In the genomic region with DNA sequence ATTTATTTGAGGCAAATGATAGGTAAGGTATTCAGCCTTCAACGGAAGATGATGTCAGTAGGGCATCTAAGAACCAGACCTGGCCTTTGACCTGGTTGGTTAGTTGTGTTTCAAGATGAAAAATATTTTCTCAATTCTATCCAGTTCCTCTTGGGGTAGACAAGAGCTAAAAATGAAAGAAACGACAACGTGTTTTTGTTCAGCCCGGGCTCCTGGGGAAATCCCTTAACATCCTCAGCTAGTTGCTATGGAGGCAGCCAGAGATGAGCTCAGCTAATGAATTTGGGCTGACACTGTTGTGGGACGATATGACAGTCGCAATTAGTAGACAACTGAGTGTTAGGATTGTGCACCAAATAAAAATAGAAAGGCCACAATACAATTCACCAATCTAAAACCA, we compare ENCODE assay signal across 9 mouse cellular contexts.
DNase-seq lines count a peak whose midpoint lies in the region; ATAC-seq and TF ChIP-seq lines count a peak whose summit lies in the region.
"Had no signal": no experiment of that assay in that cellular context is flagged by ENCODE, and none has a peak within 500 bp of the region (broad histone marks: within the 10 kb centered on the region; RNA-seq: fewer than 3 reads in every experiment).

No protein-coding gene starts in this region.

- H3K9me3 ChIP-seq in embryonic facial prominence, embryonic 13.5 days, result no peaks in the 10 kb centered on the region
- H3K9me3 ChIP-seq in embryonic facial prominence, embryonic 10.5 days, result no peaks in the 10 kb centered on the region
- H3K9me3 ChIP-seq in megakaryocyte, embryonic 14.5 days, result no peaks in the 10 kb centered on the region

- no peak overlapping the region for H3K4me3 ChIP-seq in embryonic facial prominence, embryonic 13.5 days
- no peak overlapping the region for H3K4me3 ChIP-seq in embryonic facial prominence, embryonic 10.5 days
- no peak overlapping the region for H3K4me3 ChIP-seq in layer of hippocampus, adult 2 months
- H3K4me3 ChIP-seq in megakaryocyte, embryonic 14.5 days (replicated peaks), result peak overlapping the region; percentile 65

- no peak for ATAC-seq in embryonic facial prominence, embryonic 13.5 days (ENCODE audit: insufficient number of reproducible peaks, insufficient read depth, low FRiP score, low TSS enrichment, low read depth)
- ATAC-seq in activated CD4-positive, CD25-positive, alpha-beta regulatory T cell, adult 4 months, result peak; percentile 83

- H3K36me3 ChIP-seq in embryonic facial prominence, embryonic 13.5 days, result no peaks in the 10 kb centered on the region
- no peaks in the 10 kb centered on the region for H3K36me3 ChIP-seq in embryonic facial prominence, embryonic 10.5 days (replicated peaks)
- H3K36me3 ChIP-seq in megakaryocyte, embryonic 14.5 days (replicated peaks; ENCODE audit: low read length), result peaks cover 6% of the 10 kb centered on the region

- H3K4me2 ChIP-seq in embryonic facial prominence, embryonic 13.5 days, result no peak overlapping the region

- 75% methylated on average over 6 of the region's 6 CpGs for WGBS in embryonic facial prominence, embryonic 13.5 days
- 81% methylated on average over 6 of the region's 6 CpGs for WGBS in embryonic facial prominence, embryonic 10.5 days

- peaks cover 13% of the 10 kb centered on the region; the same call in 1 of the 2 replicates for H3K4me1 ChIP-seq in embryonic facial prominence, embryonic 13.5 days
- peaks cover 21% of the 10 kb centered on the region for H3K4me1 ChIP-seq in embryonic facial prominence, embryonic 10.5 days
- H3K4me1 ChIP-seq in megakaryocyte, embryonic 14.5 days, result peaks cover 95% of the 10 kb centered on the region

- H3K9ac ChIP-seq in embryonic facial prominence, embryonic 13.5 days, result no peak overlapping the region

- no peak for DNase-seq in embryonic facial prominence, embryonic 10.5 days (ENCODE audit: low spot score)
- no peak for DNase-seq in layer of hippocampus, adult 2 months (ENCODE audit: low spot score in 2 of 2)
- DNase-seq in layer of hippocampus, postnatal 36 days, result no peak
- DNase-seq in thymus, postnatal 14 days, result no peak
- no peak for DNase-seq in urinary bladder, postnatal 25 days (ENCODE audit: low spot score)
- DNase-seq: gastrocnemius, postnatal 14 days had no signal

- H3K27me3 ChIP-seq in embryonic facial prominence, embryonic 13.5 days, result no peaks in the 10 kb centered on the region
- no peaks in the 10 kb centered on the region for H3K27me3 ChIP-seq in embryonic facial prominence, embryonic 10.5 days (replicated peaks; ENCODE audit: low read depth, poor library complexity, severe bottlenecking)
- no peaks in the 10 kb centered on the region for H3K27me3 ChIP-seq in megakaryocyte, embryonic 14.5 days (replicated peaks)

- peak; percentile 57 for TF ChIP-seq CTCF in layer of hippocampus, adult 2 months (conservative IDR thresholded peaks at IDR 0.05)

- H3K27ac ChIP-seq in embryonic facial prominence, embryonic 13.5 days, result peak overlapping the region; percentile 12; the same call in 1 of the 2 replicates
- no peak overlapping the region for H3K27ac ChIP-seq in embryonic facial prominence, embryonic 10.5 days (replicated peaks)
- H3K27ac ChIP-seq in layer of hippocampus, adult 2 months, result peak overlapping the region; percentile 78
